Mouse (Mus musculus) G1E (cell line): ENCODE measurements around the gene Myzap.

ENCODE experiments used
- CTCF ChIP-seq: IDR thresholded peaks from 2 replicates; pipeline ENCODE4 v1.5.1; 2012; ENCODE audit warnings: low read depth, low read length, inconsistent platforms, mixed read lengths
- GATA1 ChIP-seq: IDR thresholded peaks from 2 replicates; pipeline ENCODE4 v1.6.1; 2012; ENCODE audit warnings: borderline replicate concordance, low read length, inconsistent platforms, mixed read lengths
- GATA2 ChIP-seq: IDR thresholded peaks from 2 replicates; pipeline ENCODE4 v1.6.1; 2012; ENCODE audit warnings: low read depth, low read length, inconsistent platforms, borderline replicate concordance
- POLR2AphosphoS5 ChIP-seq: IDR thresholded peaks from 2 replicates; pipeline ENCODE4 v1.6.1; 2012; ENCODE audit warnings: low read depth, low read length, inconsistent platforms; ENCODE audit not compliant: insufficient replicate concordance
- TAL1 ChIP-seq: conservative IDR thresholded peaks from 2 replicates; pipeline ENCODE4 v1.6.1; 2012; ENCODE audit warnings: low read depth, low read length, inconsistent platforms, mixed read lengths

- TF ChIP-seq CTCF (no peak), TAL1 (no peak), GATA1 (no peak), POLR2AphosphoS5 (no peak), GATA2 (no peak)
These were observed 57.1 kb downstream of the Myzap start for GRCm38 (mm10) chr9:71535036-71535435.
